Mouse (Mus musculus) mouse embryonic stem cell (cell line): Measurements from ENCODE around the gene Wdr76.
"Not testable (repeated sequence)": the region's sequence is repeated elsewhere in the genome, so short reads cannot be mapped to it uniquely, and the experiment has no call there.

Experiments used
- in situ Hi-C, 2 experiments: fragments of 300-500 bp; cut with MboI; formaldehyde crosslinking; loops; 1 replicate in 1 of 2; 3 replicates in 1 of 2; pipeline ENCODE4 v1.14.3; 2019 to 2020; ENCODE audit warnings: low sequenced_read_pairs in 2 of 2, low pct_unique_long_range_greater_than_20kb in 1 of 2, mixed read lengths in 1 of 2; ENCODE audit not compliant: unreplicated experiment in 1 of 2

Wdr76 gene

GRCm38 (mm10) chr2:121512991-121513765, 6.7 kb downstream of the Wdr76 start:
- in situ Hi-C loops, result not testable (repeated sequence)

- in situ Hi-C loops, result no loop called here
Measured at GRCm38 (mm10) chr2:121514211-121514610, 7.7 kb downstream of the Wdr76 start.

- in situ Hi-C loops, result loop anchor here in 1 of 2 experiments (5.0 kb wide), 1 partner anchor 41 kb away; no protein-coding TSS in a partner anchor
Measured at GRCm38 (mm10) chr2:121518106-121518505, 11.6 kb downstream of the Wdr76 start.

- in situ Hi-C loops, result loop anchor here in 1 of 2 experiments (5.0 kb wide), 1 partner anchor 41 kb away; no protein-coding TSS in a partner anchor
Measured at GRCm38 (mm10) chr2:121518711-121519110, 12.2 kb downstream of the Wdr76 start.

GRCm38 (mm10) chr2:121522006-121522405, 15.5 kb downstream of the Wdr76 start:
- in situ Hi-C loops, result no loop called here

- in situ Hi-C loops, result not testable (repeated sequence)
Measured at GRCm38 (mm10) chr2:121522830-121523229, 16.3 kb downstream of the Wdr76 start.

GRCm38 (mm10) chr2:121525056-121525455, 18.5 kb downstream of the Wdr76 start:
- in situ Hi-C loops, result no loop called here

- in situ Hi-C loops, result no loop called here
Measured at GRCm38 (mm10) chr2:121544829-121545228, 38.3 kb downstream of the Wdr76 start.

GRCm38 (mm10) chr2:121549630-121550029, 43.1 kb downstream of the Wdr76 start:
- in situ Hi-C loops, result loop anchor here in 1 of 2 experiments (25.0 kb wide), 1 partner anchor 238 kb away; no protein-coding TSS in a partner anchor

GRCm38 (mm10) chr2:121551271-121551670, 44.7 kb downstream of the Wdr76 start:
- in situ Hi-C loops, result loop anchor here in 1 of 2 experiments (25.0 kb wide), 1 partner anchor 236 kb away; no protein-coding TSS in a partner anchor

GRCm38 (mm10) chr2:121563117-121563516, 56.6 kb downstream of the Wdr76 start:
- in situ Hi-C loops, result loop anchor here (10.0 to 25.0 kb wide), 2 partner anchors 224 to 462 kb away; partner anchors contain the start of gene Eif3j1 (in 1 of the 2)

GRCm38 (mm10) chr2:121565911-121566310, 59.4 kb downstream of the Wdr76 start:
- in situ Hi-C loops, result loop anchor here (10.0 to 25.0 kb wide), 2 partner anchors 221 to 459 kb away; partner anchors contain the start of gene Eif3j1 (in 1 of the 2)

GRCm38 (mm10) chr2:121570049-121570448, 63.5 kb downstream of the Wdr76 start:
- in situ Hi-C loops, result loop anchor here (10.0 to 25.0 kb wide), 2 partner anchors 217 to 235 kb away; partner anchors contain the start of gene Frmd5 (in 1 of the 2)

- in situ Hi-C loops, result loop anchor here (10.0 to 25.0 kb wide), 2 partner anchors 216 to 234 kb away; partner anchors contain the start of gene Frmd5 (in 1 of the 2)
Measured at GRCm38 (mm10) chr2:121570999-121571655, 64.6 kb downstream of the Wdr76 start.

- in situ Hi-C loops, result loop anchor here (10.0 to 25.0 kb wide), 2 partner anchors 216 to 233 kb away; partner anchors contain the start of gene Frmd5 (in 1 of the 2)
Measured at GRCm38 (mm10) chr2:121571780-121572179, 65.3 kb downstream of the Wdr76 start.

- in situ Hi-C loops, result loop anchor here (10.0 to 25.0 kb wide), 2 partner anchors 213 to 231 kb away; partner anchors contain the start of gene Frmd5 (in 1 of the 2)
Measured at GRCm38 (mm10) chr2:121574066-121574630, 67.6 kb downstream of the Wdr76 start.

GRCm38 (mm10) chr2:121575741-121576201, 69.2 kb downstream of the Wdr76 start:
- in situ Hi-C loops, result loop anchor here in 1 of 2 experiments (10.0 kb wide), 1 partner anchor 229 kb away; the partner anchor contains the start of gene Frmd5

- in situ Hi-C loops, result no loop called here
Measured at GRCm38 (mm10) chr2:121582809-121583376, 76.4 kb downstream of the Wdr76 start.
